Mouse (Mus musculus) layer of hippocampus, postnatal 10 days (tissue): Measurements from ENCODE around the gene Cxcl15. TPM values are rescaled to one million over a fixed set of nuclear protein-coding genes. Genes with fewer than 3 reads are reported as not detected.

Source experiments
- DNase-seq, 2 experiments: peaks; one replicate each; pipeline ENCODE4 v3.0.0; 2021; ENCODE audit warnings: low spot score in 2 of 2
- long read RNA-seq: library from polyadenylated mRNA; stranded (forward); transcript quantifications from one replicate; pipeline ENCODE4 v2.0.0, GENCODE M21; 2023
- total RNA-seq, 2 experiments: library from RNA; stranded (reverse); gene quantifications; 2 replicates each; pipeline ENCODE4 v1.2.3; 2021

Gene Cxcl15
- not detected for total RNA-seq
- long read RNA-seq, result 0 reads

DNA sequence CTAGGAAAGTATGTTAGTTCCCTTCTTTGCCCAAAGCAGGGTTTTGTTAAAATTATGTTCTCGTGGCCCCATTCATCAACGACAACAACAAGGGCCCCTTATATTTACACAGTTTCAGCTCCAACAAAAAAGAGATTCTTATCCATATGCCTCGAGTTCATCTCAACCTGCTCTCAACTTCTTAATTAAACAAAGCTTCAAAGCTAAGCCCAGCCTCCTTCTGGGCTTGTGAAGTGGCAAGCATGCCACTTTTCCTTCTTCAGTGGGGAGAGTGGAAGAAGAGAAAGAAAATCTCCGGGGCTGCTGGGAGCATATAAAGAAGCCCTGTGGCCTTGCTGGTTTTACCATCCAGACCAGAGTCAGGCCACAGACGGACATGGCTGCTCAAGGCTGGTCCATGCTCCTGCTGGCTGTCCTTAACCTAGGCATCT lies at the start of gene Cxcl15:
TSS of gene Cxcl15 (plus strand) at position 340 of the 431 bp plus-strand sequence.
- no peak for DNase-seq

DNA sequence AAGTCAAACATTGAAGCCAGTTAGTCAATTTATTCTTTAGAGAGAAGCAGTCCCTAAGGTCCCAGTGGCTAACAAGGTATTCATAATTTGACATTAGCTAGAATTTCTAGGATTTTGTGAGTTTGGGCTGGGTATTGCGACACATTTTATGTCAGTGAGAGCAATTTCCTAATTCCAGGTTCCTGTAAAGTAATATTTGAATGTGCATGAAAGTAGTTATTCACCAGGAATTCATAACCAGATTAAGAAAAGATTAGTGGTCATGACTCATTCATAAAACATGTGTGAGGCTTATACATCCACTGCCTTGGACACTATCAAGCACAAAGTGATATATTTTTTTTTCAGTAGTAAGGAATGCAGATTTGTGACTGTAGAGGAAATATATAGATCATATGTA lies 40.4 kb upstream of the Cxcl15 start:
- DNase-seq, result no peak

DNA sequence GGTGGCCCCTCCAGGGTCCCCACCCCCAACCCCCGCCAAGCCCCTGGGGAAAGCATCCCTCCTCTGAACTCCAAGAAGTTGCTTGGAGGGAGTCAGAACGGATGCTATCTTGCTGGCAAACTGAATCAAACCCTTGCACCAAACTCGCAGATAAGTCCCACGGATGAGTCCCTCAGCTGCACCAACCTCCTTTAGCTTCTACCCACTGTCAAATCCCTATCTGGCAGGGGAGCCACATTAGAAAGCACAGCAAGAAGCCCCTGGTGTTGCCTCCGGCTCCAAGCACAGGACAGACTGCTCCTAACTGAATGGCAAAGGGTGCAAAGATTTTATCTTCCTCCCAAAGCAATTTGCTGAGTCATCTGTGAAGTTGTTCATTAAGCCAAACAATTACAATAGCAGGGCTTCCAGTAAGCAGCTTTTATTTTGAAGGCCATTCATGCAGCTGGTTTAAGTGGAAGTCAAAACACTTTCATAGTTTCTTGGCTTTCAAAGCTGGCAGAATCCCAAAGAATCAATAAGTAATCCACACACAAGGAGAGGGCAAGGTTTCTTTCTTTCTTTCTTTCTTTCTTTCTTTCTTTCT lies 36.2 kb upstream of the Cxcl15 start:
- no peak for DNase-seq

DNA sequence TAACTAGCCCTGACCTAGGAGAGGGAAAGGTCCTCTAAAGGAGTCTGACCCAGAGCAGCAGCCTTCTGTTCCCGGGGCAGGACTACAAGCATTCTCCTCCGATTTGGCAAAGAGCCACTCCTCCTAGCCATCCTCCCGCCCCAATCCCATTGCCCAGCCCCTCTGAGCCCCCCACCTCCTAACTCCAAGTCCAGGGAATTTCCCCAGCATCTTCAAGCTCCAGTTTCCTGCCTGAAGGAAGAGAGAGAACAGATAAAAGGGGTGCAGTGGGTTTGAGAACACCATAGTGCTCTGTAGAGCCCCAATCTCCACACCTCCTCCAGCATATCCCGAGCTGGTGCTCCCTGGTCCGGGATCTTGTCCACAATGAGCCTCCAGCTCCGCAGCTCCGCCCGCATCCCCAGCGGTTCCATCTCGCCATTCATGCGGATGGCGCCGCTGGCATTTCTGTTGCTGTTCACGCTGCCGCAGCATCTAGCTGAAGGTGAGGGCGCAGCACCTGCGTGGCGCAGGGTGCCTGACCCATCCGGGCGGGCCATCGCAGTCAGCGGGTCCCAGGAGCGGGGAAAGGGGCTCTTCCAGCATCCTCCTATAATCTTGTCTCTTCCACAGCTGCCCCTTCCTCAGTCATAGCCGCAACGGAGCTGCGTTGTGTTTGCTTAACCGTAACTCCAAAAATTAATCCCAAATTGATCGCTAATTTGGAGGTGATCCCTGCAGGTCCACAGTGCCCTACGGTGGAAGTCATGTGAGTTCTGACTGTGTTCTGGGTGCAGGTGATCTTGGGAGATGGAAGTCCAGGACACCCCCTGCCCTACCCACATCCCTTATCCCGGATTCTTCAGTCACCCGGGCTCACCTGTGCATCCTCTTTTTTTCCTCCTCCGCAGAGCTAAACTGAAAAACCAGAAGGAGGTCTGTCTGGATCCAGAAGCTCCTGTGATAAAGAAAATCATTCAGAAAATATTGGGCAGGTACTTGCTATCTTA lies 35.0 kb upstream of the Cxcl15 start, which contains the start of gene Cxcl5:
TSS of gene Cxcl5 (plus strand) at position 284 of the 989 bp plus-strand sequence.
- DNase-seq, result peak; percentile 11 to 23

DNA sequence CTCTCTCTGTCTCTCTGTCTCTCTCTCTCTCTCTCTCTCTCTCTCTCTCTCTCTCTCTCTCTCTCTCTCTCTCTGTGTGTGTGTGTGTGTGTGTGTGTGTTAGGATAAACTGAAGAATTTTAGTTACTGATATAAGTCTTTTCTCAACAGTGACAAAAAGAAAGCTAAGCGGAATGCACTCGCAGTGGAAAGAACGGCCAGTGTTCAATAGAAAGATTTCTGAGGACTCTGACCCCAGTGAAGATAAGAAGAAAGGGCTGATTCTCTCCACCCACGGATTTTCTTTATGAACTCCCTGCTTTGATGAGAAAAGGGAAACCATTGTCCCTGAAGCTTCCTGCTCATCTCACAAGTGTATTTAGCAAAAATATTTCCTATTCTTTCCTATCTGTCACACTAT lies 34.0 kb upstream of the Cxcl15 start:
- DNase-seq, result no peak

DNA sequence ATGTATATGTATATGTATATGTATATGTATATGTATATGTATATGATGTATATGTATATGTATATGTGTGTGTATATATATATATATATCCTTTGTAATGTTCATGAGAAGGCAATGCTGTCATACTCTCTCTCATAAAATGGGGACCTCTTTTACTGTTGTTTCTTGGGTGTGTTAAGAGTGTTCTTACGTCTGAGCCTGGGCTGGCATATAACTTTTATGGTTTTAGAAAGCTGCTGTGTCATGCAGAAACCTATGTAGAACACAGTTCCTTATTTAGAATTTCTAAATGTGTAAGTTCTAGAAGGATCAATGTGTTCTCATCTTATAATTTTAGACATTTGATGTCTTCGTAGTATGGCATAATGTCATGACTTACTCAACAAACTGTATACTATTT lies 33.5 kb upstream of the Cxcl15 start:
- no peak for DNase-seq

DNA sequence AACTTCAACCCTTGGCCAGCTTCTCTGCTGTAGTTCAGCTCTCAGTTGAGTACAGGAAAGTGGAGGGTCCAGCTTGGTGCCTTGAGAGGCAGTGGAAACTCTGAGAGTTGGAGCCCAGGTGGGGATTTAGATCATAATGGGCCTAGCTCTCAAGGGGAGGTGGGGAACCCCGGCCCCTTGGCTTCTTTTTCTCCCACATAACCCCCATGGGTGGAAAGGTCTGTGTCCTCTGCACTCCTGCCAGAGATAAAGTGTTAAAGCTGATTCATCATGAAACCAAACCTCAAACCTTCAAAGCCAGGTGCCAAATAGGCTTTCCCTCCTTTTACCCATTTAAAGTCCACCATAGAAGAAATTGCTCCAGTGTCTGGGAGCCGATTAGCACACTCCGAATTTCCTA lies 32.5 kb upstream of the Cxcl15 start:
- no peak for DNase-seq

DNA sequence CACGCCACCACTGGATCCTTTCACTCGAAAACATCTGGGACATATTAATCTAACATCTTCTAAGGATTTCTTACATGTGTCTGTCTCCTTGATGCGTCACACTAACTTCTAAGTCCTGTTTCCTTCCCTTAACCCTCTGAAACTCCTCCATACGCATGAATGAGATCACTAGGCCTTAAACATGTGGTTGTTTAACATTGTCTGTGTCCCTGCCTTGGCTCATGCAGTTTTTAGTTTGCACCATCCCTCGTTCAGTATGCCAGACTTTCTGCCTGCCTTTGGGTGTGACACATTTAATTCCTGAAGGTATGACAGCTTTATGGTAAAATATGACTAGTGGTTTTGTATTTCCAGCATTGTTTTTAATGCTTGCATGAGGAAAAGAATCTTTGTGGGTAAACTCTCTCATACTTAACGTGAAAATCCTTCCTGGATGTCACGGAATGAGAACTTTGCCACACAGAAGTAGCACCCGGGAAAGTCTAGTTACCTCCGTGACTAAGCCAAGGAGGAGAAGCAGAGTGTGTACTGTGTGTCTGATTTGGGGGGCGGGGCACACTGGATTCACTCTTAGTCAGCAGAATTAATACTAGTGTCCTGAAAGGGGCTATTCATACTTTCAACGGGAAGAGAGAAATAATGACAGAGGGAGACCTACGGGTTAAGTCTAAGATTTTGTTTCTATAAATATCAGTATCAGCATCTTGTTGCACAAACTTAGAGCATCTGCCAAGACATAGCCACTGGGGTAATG lies 30.2 kb upstream of the Cxcl15 start:
- DNase-seq, result no peak

DNA sequence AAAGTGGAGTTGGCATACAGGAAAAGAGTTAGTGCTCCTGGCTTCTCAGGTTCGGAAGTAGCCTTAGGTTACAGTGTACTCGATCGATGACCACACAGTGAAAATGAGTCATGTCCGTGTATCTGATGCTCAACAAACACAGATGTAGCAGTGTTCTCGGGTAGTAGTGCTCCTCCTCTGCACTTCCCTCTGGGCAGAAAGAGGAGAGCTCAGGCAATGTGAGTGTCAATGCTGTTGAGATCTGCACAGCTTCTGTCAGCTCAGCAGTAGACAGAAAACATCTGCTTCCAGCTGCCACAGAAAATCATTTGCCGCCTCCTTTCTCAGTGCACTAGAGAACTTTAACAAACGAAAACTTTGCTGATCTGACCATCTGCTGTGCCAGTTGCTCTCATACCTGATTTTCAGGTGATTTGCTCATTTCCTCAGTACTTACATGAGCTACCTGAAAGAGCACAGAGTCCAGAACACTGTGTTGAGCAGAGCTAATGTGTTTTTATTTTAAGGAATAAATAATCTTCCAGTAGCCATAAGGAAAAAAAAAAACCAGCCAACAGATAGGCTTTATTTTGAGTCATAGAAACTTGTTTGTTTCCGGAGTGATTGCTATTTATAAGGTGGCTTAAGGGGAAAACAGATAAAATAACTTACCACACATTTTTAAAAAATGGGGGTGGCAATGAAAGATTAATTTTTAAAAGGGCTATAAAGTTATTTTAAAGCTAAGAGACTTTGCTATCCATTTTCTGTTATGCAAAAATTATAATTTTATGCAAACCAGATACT lies 28.3 kb upstream of the Cxcl15 start:
- no peak for DNase-seq

DNA sequence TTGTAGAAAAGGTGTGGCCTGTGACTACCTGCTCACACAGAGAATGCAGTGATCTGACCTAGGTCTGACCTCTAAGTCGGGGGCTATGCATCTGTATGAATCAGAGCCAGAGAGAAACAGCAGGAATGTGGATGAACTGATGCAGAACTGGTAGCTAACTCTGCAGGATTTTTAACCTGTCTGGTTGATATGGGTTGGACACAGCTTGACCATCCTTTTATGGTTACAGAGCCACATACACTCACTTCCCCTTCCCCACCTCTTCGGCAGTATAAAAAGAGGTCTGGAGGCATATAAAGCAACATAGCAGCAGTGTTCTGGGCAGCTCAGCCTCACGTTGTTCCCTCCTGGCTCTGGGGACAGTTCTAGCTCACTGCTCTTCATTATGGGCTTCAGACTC lies 26.1 kb upstream of the Cxcl15 start, which contains the start of gene Ppbp:
TSS of gene Ppbp (plus strand) at position 301 of the 400 bp plus-strand sequence.
- DNase-seq, result no peak

DNA sequence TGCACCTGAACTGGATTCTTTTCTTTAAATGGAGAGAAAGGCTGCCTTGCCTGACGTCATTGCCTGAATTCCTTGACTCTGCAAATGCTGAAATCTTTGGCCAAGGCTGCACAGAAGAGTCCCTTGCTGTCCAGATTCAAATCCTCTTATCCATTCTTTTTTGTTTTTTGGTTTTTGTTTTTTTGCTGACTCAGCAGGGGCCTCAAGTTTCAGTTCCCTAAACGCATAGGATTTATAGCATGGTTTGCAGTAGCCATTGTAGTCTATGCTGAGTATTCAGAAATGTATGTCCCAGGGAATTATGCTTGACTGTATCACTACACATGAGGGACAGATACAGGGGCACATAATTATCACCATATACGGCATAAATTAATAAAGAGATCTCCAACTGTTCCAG lies 23.0 kb upstream of the Cxcl15 start:
- DNase-seq, result no peak

DNA sequence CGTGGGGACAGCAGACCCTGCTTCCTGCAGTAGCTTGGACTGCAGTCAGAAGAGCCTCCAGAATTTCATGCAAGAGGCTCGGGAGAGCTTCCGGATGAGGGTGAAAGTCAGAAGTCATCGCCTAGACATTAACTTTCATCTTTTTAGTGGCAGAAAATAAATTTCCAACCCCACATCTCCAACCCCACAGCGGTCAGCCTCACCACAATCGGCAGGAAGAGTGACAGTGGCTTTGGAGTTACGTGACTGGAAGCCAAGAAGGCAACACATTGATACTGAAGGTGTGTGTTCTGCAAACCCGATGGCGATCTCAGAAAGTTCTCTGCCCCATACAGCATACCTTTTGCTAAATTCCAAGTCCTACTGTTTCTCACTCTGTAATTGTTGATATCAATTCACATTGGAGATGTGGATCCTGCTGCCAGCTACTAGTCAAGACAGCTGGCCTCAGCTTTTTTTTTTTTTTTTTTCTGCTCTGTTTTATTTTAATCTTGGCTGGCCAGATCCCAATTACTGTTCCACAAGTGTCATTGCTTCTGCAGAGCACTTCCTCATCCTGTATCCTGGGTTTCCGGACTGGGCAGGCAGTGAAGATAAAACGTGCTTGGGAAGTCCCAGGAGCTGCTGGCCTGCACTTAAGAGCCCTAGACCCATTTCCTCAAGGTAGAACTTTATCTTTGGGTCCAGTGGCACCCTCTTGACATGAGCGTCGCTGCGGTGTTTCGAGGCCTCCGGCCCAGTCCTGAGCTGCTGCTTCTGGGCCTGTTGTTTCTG lies 22.3 kb upstream of the Cxcl15 start, which contains the start of gene Pf4:
TSS of gene Pf4 (plus strand) at position 556 of the 774 bp plus-strand sequence.
- no peak for DNase-seq

DNA sequence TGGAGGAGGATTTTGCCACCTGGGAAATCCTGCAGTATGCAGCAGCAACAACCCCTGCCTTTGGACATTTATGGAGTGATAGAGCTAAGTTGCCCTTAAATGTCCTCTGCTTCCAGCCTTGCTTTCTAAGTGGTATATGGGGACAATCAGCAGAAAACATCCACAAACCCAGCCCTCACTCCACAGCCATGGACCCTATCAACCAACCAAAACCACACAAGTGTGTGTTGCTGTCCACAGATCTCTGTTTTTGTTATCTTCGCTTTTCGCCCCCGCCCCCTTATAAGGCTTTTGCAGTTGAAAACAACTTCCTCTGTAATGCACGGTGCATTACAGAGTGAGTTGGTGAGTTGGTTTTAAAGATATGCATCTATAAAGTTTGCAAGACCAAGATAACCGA lies 18.8 kb upstream of the Cxcl15 start:
- DNase-seq, result no peak

DNA sequence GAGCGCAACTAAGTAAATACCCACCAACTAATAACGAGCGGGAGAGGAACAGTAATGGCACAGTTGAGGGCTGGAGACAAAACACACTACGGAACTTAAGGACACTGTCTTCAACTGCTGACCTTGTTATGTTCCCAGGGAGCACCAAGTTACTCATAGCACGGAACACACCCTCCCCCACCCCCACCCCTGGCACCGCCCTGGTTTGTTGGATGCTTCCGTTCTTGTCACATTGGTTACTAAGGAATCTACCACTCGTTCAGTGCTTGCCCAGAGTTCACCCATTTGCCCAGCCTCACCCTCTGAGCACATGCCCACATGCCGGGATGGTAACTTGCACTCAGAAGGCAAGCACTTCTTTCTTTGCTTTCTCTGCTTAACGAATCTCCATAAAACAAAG lies 16.7 kb upstream of the Cxcl15 start:
- no peak for DNase-seq

DNA sequence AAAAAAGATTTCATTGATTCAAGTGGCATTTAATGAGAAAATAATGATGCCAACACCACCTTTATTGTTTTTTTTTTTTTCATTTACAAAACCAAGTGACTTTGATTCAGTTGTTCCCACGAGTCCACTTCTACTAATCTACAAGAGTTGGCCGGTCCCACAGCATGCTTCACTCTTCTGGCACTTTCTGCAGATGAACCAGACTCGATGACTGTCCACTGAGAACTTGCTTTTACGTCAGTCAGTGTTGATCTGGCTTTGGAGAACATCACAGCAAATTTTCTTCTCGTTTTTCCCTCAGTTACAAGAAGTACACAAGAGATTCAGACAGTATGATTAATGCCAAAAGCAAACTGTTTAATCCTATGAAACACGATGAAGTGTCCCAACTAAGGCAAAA lies 15.5 kb upstream of the Cxcl15 start:
- DNase-seq, result no peak

DNA sequence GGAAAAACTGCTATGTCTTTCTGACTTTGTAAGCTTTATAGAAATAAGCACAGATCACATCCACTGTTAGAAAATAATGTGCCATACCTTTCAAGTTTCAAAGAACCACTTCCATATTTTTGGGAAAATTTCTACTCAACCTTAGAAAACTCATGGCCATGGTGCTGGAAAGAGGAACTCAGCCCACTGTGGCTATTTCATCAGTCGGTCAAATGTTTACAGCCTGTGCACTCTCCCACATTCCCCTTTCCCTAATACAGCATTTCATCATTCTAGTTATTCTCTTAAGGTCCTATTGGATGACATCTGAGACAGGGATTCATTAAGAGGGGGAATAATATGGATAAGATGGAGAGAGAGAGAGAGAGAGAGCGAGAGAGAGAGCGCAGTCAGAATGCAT lies 10.6 kb upstream of the Cxcl15 start:
- DNase-seq, result no peak

DNA sequence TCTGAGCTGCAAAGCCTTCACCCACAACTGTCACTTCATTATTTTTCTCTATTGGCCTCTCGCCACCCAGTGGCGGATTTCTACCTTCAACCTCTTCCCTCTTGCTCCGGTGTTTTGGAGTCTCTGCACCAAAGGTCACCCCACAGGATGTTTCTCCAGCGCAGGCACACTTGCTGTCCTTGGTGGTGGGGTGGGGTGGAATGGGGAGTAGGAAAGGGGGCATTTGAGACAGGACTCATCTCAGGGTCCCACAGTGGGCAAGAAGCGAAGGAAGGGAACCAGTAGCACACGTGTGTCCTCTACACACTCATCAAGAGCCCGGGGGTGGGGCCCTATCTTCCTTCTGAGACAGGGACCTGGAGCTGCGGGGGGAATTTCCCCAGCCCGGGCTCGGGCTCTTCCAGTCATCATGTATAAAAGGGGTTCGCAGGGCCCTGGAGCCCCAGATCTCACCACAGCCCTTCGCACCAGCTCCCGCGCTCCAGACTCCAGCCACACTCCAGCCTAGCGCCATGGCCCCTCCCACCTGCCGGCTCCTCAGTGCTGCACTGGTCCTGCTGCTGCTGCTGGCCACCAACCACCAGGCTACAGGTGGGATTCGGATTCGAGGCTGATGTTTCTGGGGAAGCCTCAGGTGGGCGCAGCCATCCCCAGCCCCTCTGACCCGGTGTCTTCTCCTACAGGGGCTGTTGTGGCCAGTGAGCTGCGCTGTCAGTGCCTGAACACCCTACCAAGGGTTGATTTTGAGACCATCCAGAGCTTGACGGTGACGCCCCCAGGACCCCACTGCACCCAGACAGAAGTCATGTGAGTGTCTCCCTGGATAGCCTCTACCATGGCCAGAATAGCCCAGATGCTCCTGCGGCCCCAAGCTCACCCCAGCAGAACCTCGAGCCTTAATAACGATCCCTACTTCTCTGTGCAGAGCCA lies 8.4 kb upstream of the Cxcl15 start, which contains the start of gene Cxcl3:
TSS of gene Cxcl3 (plus strand) at position 445 of the 930 bp plus-strand sequence.
- DNase-seq, result peak in 1 of 2 experiments; percentile 19

DNA sequence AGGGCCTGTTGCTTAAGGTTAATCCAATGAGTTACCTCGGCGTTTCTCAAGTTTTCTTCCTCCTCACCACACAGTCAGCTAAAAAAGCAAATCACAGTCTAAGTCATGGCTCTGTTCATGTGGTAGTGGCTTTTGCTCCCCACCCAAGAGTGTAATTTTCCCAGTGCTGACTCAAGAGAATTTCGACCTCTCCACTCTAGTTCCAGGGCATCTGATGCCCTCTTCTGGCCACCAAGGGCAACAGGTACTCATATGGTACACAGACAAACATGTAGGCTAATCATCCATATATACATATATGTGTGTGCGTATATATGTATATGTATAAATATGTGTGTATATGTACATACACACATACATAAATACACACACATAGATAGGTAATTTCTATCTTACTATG lies 6.2 kb upstream of the Cxcl15 start:
- no peak for DNase-seq
